Mouse (Mus musculus) layer of hippocampus, adult 18-20 months (tissue): Measurements from ENCODE around the gene Trpc6. TPM values are rescaled to one million over a fixed set of nuclear protein-coding genes. Genes with fewer than 3 reads are reported as not detected.

Experiments used
- DNase-seq, 2 experiments: peaks; one replicate each; pipeline ENCODE4 v3.0.0; 2022; ENCODE audit warnings: low spot score in 2 of 2
- long read RNA-seq: library from polyadenylated mRNA; stranded (forward); transcript quantifications from one replicate; pipeline ENCODE4 v2.0.0, GENCODE M21; 2021
- total RNA-seq, 2 experiments: library from RNA; stranded (reverse); gene quantifications; 2 replicates each; pipeline ENCODE4 v1.2.3; 2021

Trpc6 gene
- total RNA-seq, result 10 to 100 TPM; 37.0 to 37.4 TPM
- long read RNA-seq, transcript Trpc6-201 (13 exons, 3,259 nt), result major isoform, 16 of 24 reads
- long read RNA-seq, partial matches to known transcripts, result 1 of 24 reads
- long read RNA-seq, other reads (novel, unspliced or antisense), result 6 of 24 reads

DNA sequence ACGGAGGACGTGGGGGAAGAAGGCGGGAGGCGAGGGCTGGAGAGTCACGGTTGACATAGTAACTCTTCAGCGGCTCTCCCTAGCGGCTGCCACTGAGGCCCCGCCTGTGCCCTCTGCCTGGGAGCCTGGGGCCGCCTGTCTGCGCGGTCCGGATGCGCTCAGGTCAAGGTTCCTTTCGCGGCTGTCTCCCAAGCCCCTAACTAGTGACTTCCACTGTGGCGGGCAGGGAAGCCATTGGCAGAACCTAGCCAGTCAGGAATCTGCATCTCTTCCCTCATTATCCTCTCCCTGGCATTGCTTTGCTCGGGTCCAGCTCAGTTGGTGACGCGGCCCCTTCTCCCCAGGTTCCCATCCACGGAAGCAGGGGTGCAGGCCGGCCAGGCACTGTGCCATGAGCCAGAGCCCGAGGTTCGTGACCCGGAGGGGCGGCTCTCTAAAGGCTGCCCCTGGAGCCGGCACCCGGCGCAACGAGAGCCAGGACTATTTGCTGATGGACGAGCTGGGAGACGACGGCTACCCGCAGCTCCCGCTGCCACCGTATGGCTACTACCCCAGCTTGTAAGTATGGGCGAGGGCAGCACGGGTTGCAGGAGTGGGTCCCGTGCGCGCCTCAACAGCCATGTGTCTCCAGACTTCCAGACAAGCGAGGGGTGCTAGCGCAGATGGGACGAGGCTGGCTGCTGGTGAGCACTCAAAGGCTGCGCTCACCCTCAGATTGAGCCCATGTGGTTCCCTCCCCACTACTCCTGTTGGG lies at the start of gene Trpc6:
Trpc6 (plus strand) TSS at position 102 of the 754 bp plus-strand sequence.
- peak; percentile 9 to 45 for DNase-seq

DNA sequence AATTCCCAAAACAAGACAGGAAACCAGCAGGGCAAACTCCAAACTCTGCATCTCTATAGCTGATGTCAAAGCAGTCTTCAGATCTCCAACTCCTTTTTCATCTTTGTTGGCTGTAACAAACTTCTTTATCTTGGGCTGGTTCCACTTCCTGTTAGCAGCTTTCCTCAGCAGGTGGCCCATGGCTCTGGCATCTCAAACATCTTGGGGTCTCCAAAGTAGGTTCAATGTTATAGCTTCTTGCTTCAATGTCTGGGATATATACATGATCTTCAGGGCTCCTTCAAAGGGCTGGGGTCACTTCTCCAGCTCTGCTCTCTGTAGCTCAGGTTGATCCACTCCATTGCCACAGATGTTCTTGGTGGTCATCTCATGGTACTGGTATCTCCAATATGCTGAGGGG lies 23.0 kb upstream of the Trpc6 start:
- DNase-seq, result no peak

DNA sequence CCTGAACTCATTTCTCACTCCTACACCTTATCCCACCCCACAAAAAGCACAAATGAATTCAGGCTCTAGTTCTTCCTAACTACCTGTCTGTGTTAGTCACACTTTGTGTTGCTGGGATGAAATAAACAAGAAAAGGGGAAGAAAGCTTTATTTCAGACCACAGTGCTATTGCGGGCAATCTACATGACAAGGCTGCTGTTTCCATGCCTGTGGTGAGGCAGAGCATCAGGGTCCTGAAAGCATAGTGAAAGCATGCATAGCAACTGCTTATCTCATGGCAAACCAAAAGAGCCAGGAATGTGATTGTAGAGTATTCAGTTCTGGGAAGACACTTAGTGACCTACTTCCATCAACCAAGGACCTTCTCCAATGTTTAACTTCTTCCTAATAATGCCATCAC lies 10.3 kb upstream of the Trpc6 start:
- no peak for DNase-seq

DNA sequence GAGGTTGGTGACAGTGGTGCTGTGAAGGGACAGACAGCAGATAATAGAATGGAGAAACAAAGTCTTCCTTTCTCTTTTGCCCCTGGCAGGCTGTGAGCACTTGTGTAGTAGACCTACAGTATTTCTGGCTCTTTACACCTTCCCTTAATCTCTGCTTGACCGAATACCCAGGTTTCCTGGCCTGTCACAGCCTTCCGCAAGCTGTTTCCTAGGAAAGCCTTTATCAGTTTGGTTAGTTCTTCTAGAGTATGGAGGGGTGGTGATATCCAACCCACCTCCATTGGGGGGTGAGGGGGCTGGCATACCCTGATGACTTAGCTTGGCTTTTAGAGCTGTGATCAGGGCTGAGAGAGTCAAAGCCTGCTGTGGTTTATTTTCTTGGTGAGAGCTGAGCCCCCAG lies 1.3 kb downstream of the Trpc6 start:
- DNase-seq, result no peak

DNA sequence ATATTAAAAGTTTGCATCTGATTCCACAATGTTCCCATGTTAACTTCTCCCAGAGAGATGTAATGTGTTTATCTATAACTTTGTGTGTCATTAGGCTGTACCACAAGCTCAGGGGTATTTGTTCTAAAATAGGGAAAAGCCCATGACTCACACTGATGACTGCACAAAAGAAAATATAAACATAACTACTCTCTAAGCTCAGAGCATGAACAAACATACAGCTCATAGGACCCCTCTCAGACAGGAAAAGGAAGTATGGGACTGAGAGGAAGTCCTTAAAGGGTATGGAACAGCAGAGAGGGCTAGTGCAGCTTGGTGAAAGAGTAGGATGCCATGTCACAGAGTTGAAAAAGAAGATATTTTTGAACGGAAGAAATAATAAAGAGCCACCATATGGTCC lies 14.6 kb downstream of the Trpc6 start:
- no peak for DNase-seq

DNA sequence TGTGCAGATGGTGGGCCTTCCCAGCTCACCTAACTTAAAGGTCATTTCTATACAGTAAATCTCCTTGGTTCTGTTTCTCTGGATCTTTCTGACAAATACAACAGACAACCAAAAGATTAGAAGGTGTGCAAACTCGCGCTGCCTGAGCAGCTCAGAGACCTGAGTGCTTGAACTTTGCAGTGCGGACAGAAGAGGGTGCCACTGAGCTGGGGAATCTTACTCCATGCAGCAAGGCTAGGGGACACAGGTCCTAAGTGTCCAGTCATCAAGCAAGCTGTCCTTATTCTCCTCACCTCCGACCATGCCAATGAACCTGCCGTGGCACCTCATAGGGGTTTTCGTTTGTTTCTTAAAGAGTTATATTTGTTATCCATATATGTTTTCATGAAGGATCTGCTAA lies 48.7 kb downstream of the Trpc6 start:
- no peak for DNase-seq

DNA sequence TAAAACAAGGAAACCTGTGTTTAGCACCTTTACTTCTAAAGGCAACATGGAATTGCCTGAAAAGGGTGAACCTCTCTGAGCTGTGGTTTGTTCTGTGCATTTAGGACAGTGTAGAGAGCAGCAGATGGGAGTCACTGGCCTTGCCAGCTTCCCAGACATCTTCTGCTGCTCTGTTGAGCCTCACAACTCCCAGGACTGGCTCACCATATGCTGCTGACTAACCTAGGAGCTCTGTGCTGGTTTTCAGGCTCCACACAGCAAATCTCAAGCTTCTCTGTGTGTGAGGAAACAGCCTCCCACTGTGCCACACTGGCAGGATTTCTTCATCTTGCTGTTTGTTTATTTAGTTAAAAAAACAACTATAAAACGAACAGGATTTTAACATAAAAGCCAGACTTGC lies 53.1 kb downstream of the Trpc6 start:
- DNase-seq, result peak; percentile 37 to 49

DNA sequence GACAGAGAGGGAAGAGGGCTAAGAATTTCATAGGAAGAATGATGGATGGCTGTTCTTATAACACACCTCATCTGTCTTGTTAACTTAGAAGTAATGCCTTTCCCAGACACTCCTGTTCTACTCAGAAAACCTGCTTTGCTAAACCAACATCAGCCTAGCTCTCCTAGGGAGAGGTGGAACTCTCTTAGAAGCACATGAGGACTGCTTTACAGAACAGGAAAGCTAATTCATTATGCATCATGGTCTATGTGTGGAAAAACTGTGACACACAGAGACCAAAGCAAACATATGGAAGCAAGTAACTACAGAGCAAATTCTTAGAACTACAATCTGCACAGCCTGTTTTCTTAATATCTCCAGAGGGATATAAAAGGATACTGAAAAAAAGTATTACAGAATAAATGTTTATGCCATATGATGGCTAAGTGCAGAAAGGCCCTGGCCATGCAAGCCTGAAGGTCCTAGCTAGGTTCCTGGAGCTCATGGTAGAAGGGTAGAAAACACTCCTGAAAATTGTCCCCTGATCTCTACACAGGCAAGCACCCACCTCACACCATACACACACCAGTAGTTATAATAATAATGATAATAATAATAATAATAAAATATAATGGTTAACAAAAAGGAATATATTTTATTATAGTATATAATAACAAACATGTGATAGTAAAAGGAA lies 63.0 kb downstream of the Trpc6 start:
- DNase-seq, result no peak

DNA sequence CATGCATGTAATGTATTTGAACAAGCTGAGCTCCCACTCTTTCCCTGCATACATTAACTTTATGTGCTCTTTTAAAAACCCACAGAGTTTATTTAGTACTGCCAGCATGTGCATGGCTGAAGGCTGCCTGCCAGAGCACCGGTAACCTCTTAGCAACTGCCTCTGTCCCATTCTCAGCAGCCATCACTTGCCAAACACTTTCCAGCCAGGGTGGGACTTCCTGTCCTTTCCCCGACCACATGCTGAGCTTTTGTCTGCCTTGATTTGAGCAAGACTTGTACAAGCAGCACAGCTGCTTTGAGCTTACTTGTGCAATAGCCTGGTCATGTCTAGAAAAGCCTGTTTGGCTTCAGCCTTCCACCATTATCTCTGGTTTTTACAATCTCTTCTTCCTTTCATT lies 90.4 kb downstream of the Trpc6 start:
- peak in 1 of 2 experiments; percentile 7 for DNase-seq

DNA sequence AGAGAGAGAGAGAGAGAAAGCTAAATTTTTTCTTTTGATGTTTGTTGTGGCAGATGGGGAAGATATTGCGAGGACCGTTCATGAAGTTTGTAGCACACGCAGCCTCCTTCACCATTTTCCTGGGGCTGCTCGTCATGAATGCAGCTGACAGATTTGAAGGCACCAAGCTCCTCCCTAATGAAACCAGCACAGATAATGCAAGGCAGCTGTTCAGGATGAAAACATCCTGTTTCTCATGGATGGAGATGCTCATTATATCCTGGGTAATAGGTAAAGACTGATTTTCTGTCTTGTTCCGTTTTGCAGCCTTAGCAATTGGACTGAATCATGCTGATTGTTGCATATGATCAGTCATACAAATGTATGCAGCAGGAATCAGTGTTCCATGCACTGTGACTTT lies 99.5 kb downstream of the Trpc6 start:
- no peak for DNase-seq

DNA sequence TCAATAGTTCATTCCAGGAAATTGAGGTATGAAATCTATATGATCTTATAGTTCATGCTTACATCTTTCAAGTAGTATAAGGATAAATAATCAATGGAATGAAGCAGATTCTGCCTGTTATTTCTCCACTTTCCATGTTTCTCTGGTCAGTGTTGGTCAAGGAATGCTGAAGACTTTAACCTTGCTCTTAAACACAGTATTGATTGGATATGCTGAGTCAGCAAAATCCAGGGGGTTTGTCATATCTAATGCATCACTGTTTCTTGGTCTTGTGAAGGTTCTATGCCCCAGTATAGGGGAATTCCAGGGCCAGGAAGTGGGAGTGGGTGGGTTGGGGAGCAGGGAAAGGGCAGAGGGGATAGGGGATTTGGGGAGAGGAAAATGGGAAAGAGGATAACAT lies 111.4 kb downstream of the Trpc6 start:
- no peak for DNase-seq

DNA sequence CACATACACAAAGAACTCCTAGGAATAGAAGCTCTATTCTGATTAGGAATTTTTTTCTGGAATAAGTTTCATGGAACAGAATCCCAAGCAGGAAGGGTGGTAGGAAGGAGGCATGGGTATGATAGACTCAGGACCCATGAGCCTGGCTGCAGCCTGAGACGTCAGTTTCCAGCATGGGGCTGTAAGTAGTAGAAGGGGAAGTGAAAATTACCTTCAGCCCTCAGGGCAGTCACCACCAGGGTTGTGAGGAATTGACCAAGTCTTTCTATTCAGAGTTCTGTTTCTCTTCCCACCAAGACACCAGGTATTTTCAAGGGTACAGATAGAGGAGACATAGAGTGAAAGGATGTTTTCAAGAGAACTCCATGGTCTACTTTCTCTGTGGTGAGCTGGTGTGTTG lies 129.0 kb downstream of the Trpc6 start:
- DNase-seq, result no peak

DNA sequence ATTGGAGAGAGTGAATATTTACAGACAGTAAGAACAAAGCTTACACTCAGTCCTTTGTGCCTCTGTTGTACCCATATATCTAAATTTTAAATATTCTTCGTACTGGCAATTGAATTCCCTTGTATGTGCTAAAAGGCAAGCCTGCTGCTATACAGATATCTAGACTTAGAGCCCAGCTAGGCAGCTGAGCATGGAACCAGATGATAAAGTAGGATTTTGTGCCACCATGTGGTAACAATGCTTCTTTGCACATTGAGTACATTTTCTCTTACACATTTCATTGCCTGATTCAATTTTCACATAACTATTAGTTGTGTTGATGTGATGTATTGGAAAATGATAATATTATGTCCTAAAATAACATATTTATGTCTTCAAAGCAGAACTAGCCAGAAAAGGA lies 132.7 kb downstream of the Trpc6 start:
- peak in 1 of 2 experiments; percentile 34 for DNase-seq

DNA sequence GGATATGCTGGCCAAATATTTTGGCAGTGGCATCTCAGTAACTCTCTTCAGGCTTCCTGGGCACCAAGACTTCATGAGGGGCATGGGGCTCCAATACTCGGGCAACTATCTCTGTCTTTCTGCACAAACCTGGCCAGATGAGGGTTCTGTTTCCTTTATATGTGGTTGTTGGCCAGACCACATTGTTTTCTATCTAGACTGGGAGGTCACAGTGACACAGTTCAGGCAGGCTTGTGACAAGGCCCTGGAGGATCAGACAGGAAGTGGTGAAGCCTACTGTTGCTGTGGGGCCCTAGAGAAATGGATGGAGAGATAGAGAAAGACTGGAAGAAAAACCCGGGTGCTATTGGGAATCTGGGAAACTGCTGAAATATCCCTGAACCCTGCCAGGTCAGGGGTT lies 149.2 kb downstream of the Trpc6 start:
- DNase-seq, result no peak

DNA sequence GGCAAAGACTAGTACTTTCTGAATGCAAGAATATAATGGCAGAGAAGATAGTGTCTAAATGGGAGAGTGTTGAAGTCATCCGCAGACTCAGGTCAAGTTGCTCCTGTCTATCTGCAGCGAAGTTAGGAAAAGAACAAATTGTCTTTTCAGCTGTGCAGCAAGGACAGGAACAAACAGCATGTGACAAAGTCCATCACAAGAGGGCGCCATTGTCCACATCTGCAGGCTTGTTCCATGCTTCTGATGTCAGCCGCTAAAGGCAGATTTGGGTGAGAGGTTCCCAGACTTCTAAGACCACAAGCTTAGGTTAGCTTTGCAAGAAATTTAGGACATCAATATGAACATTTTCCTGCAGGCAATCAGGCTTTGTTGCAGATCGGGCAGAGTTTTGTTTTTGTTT lies 156.7 kb downstream of the Trpc6 start:
- peak; percentile 73 to 92 for DNase-seq

DNA sequence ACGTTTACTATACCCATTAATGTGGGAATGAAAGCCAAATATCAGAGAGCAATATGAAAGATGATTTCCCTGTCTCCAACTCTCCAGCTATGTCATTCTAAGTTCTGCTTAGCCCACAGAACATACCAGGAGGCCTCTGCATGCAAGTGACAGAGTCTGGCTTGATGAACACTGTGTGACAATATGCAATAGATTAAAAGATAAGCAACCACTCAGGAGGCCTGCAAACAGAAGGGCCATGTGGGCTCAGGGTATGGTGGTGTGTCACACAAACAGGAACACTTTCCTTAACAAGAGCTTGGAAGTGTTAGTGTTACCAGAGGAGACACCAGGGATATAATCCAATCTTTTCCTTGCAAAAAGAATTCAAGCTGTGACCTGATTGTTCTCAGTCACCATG lies 159.6 kb downstream of the Trpc6 start:
- peak in 1 of 2 experiments; percentile 23 for DNase-seq

DNA sequence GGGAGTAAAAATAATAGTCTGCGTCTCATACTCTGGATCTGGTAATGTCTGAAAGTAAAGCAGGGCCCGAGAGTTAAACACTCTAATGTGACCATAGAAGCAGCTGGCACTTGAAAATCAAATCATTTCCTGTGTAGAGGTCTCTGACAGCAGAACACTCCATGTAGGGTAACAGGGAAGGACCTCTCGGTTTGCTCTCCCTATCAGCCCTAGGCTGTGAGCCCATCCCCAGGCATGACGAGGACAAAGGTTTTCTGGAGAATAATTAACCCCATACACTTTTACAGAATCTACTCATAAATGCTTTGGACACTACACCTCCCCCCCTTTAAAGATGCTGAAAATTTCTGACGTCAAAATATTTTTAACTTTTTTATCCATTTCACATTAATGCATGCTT lies 160.0 kb downstream of the Trpc6 start:
- no peak for DNase-seq

DNA sequence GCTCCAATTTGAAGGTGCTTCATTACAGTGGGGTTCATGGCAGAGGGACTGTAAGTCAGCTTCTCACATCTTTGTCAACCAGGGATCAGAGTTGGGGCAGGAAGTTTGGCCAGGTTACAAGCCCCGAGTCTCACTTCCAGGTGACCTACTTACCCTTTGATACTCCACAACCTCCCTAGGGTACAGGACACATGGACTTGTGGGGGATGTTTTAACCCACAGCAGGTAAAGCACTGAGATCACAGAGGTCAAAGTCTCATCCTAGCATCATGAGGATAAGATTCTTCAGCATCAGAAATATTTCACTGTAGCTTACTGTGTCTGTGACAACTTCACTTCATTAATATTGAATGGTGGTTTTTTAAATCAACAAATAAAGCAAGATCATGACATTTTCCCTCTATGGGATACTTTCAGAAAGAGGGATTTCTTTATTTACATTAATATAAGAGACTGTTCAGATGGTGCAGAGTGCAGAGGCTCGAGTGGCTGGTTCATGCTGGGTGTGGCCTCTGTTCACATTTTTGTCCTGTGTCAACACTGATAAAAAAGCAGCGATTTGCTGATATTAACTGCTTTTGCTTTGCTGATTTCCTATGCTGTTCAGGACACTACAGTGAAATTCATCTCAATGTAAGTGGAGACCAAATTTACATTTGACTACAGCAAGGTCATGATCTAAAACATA lies 166.3 kb downstream of the Trpc6 start:
- DNase-seq, result no peak

DNA sequence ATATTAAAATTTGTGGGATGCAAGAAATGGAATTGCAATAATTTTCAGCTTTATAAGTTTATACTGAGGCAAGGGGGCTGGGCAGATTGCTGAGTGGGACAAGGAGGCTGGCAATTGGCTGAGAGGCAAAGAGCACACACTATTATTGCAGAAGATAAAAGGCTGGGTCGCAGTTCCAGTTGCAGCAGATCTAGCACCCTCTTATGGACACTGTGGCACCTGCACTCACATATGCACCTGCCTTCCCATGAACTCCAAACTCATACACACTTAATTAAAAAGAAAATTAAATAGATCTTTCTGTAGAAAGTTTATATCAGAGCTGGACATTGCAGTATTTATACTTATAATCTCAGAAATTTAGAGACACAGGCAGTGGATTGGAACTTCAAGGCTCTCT lies 175.1 kb downstream of the Trpc6 start:
- DNase-seq, result no peak

DNA sequence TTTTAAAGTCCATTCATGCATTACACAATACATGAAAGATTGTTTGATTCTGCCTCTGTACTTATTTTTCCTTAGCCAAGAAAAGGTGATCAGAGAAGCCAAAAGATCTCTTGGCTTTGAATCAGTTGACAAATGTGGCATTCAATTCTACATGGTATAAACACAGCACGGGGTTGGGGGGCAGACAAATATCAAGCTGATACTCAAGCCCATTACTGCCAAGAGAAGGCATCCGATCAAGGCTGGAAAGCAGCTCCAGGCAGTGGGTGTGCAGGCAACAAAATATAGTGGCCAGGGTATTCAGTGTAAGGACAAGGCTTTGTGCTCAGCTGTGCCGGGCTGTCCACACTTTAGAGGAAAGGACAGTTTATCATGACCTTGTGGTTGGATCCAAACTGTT lies 185.1 kb downstream of the Trpc6 start:
- DNase-seq, result no peak
